23 mouse cellular contexts compared by ENCODE assay signal in the genomic region with DNA sequence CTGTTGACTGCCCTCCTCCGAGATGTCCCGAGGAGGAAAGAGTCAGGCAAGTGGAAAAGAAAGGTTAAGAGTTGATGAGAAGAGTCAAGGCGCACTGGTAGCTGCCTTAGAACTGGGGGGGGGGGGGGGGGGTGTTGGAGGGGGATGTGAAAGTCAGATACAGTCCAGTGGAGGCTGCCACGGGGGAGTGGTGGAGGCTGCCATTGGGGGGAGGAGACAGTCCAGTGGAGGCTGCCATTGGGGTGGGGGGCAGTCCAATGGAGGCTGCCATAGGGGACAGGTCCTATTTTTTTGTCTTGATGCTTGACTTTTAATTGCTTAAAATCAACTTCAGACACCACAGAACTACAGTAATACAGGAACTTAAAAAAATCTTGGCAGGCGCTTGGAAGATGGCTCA. TPM values are rescaled to one million over a fixed set of nuclear protein-coding genes. Genes with fewer than 3 reads are reported as not detected.
DNase-seq lines count a peak whose midpoint lies in the region; ATAC-seq lines count a peak whose summit lies in the region.
"Had no signal": no experiment of that assay in that cellular context is flagged by ENCODE, and none has a peak within 500 bp of the region (broad histone marks: within the 10 kb centered on the region; RNA-seq: fewer than 3 reads in every experiment).

No protein-coding gene starts in this region.

- peak; percentile 35 for DNase-seq in forebrain, embryonic 11.5 days (ENCODE audit: low spot score)
- DNase-seq in forebrain, embryonic 14.5 days (ENCODE audit: low spot score), result no peak
- peak; percentile 62 for DNase-seq in B cell, adult 2 months
- DNase-seq in splenic B cell, adult 2 months (ENCODE audit: low read depth, low spot score), result peak; percentile 66
- no peak for DNase-seq in ovary, postnatal 10 days (ENCODE audit: low spot score)
- DNase-seq: adrenal gland, adult 8-10 months; adrenal gland, postnatal 14 days; cerebellum, adult 11 months; cerebellum, adult 18-20 months; cerebellum, adult 8-10 months; cerebellum, adult 9-11 months; cerebellum, postnatal 14 days; cerebellum, postnatal 36 days; embryo, embryonic 11 days had no signal

- H3K27me3 ChIP-seq in forebrain, embryonic 11.5 days (ENCODE audit: control insufficient read depth, insufficient read depth, low read length), result no peaks in the 10 kb centered on the region
- H3K27me3 ChIP-seq in forebrain, embryonic 14.5 days (replicated peaks; ENCODE audit: control insufficient read depth, insufficient read depth, low read length), result no peaks in the 10 kb centered on the region
- H3K27me3 ChIP-seq in splenic B cell, adult 2 months (ENCODE audit: control insufficient read depth, insufficient read depth, low read length, poor library complexity, severe bottlenecking), result no peaks in the 10 kb centered on the region
- H3K27me3 ChIP-seq: embryonic facial prominence, embryonic 13.5 days; embryonic facial prominence, embryonic 15.5 days; Patski had no signal

- peaks cover 10% of the 10 kb centered on the region; the same call in 1 of the 2 replicates for H3K4me1 ChIP-seq in forebrain, embryonic 11.5 days (replicated peaks; ENCODE audit: control insufficient read depth, insufficient read depth, low read length)
- peaks cover 6% of the 10 kb centered on the region; the same call in 1 of the 2 replicates for H3K4me1 ChIP-seq in forebrain, embryonic 14.5 days (ENCODE audit: control insufficient read depth, insufficient read depth, low read length)

- H3K9ac ChIP-seq in forebrain, embryonic 11.5 days (ENCODE audit: low read length), result no peak overlapping the region
- H3K9ac ChIP-seq in forebrain, embryonic 14.5 days (ENCODE audit: low read length), result no peak overlapping the region
- H3K9ac ChIP-seq: embryonic facial prominence, embryonic 13.5 days; embryonic facial prominence, embryonic 15.5 days; forebrain, embryonic 13.5 days had no signal

- WGBS in forebrain, embryonic 11.5 days, result 77% methylated on average over 5 of the region's 5 CpGs
- WGBS in forebrain, embryonic 14.5 days, result 80% methylated on average over 5 of the region's 5 CpGs

- no peaks in the 10 kb centered on the region for H3K9me3 ChIP-seq in forebrain, embryonic 11.5 days (ENCODE audit: control insufficient read depth, low read length)
- H3K9me3 ChIP-seq in forebrain, embryonic 14.5 days (replicated peaks; ENCODE audit: control insufficient read depth, low read length), result no peaks in the 10 kb centered on the region
- H3K9me3 ChIP-seq: embryonic facial prominence, embryonic 13.5 days; embryonic facial prominence, embryonic 15.5 days; forebrain, embryonic 10.5 days; forebrain, embryonic 13.5 days; G1E had no signal

- no peak for ATAC-seq in forebrain, embryonic 11.5 days (replicated peaks; ENCODE audit: low FRiP score)
- no peak for ATAC-seq in forebrain, embryonic 14.5 days
- ATAC-seq: activated CD4-positive, CD25-positive, alpha-beta regulatory T cell, adult 4 months; forebrain, embryonic 13.5 days; forebrain, embryonic 16.5 days; Patski had no signal

- no peaks in the 10 kb centered on the region for H3K36me3 ChIP-seq in forebrain, embryonic 11.5 days (ENCODE audit: control insufficient read depth, insufficient read depth, low read length)
- H3K36me3 ChIP-seq in forebrain, embryonic 14.5 days (ENCODE audit: control insufficient read depth, insufficient read depth, low read length), result no peaks in the 10 kb centered on the region
- peaks cover 2% of the 10 kb centered on the region for H3K36me3 ChIP-seq in splenic B cell, adult 2 months (ENCODE audit: control insufficient read depth, insufficient read depth, low read length, poor library complexity, severe bottlenecking)

- no peak overlapping the region for H3K27ac ChIP-seq in forebrain, embryonic 11.5 days (ENCODE audit: low read depth, low read length)
- H3K27ac ChIP-seq in forebrain, embryonic 14.5 days (ENCODE audit: low read depth, low read length), result no peak overlapping the region
- H3K27ac ChIP-seq: embryonic facial prominence, embryonic 13.5 days; embryonic facial prominence, embryonic 15.5 days; forebrain, embryonic 10.5 days; forebrain, embryonic 13.5 days had no signal

- H3K4me2 ChIP-seq in forebrain, embryonic 11.5 days (ENCODE audit: low read depth, low read length, severe bottlenecking), result no peak overlapping the region
- no peak overlapping the region for H3K4me2 ChIP-seq in forebrain, embryonic 14.5 days (ENCODE audit: low read length)
- H3K4me2 ChIP-seq: embryonic facial prominence, embryonic 13.5 days; embryonic facial prominence, embryonic 15.5 days; forebrain, embryonic 13.5 days had no signal

- no peak overlapping the region for H3K4me3 ChIP-seq in forebrain, embryonic 11.5 days (ENCODE audit: low read depth, low read length)
- H3K4me3 ChIP-seq in forebrain, embryonic 14.5 days (ENCODE audit: low read depth, low read length), result no peak overlapping the region
- H3K4me3 ChIP-seq: embryonic facial prominence, embryonic 13.5 days; embryonic facial prominence, embryonic 15.5 days; erythroblast, embryonic 14.5 days; forebrain, embryonic 10.5 days; forebrain, embryonic 13.5 days had no signal

RNA-seq across cellular contexts. Expression of gene Synj2, which starts 8.9 kb away (rescaled TPM):
- polyA plus RNA-seq in forebrain, embryonic 11.5 days (2014; fragmentation: Nextera tagmentation; extraction: Ambion mirVana), result 1.0 and 1.2 TPM in 2 replicates
- polyA plus RNA-seq in forebrain, embryonic 14.5 days (2014; fragmentation: Nextera tagmentation; extraction: Ambion mirVana), result 0.72 and 0.90 TPM in 2 replicates
- polyA plus RNA-seq: erythroblast, embryonic 14.5 days had no signal

Comparison
In these comparisons a context has a peak if more than half of its experiments do, and no peak if none do; other contexts are left out.
1. DNase-seq: peak in forebrain, embryonic 11.5 days (single experiment), B cell, adult 2 months (2 of 2) and splenic B cell, adult 2 months (single experiment); none in forebrain, embryonic 14.5 days (single experiment) and ovary, postnatal 10 days (single experiment).